Mouse (Mus musculus) left cerebral cortex, postnatal 36 days (tissue): Measurements from ENCODE around the gene Gnmt. TPM values are rescaled to one million over a fixed set of nuclear protein-coding genes. Genes with fewer than 3 reads are reported as not detected.

ENCODE experiments used
- DNase-seq, 2 experiments: peaks; one replicate each; pipeline ENCODE4 v3.0.0; 2021 to 2022; ENCODE audit warnings: low spot score in 2 of 2, mixed read lengths in 1 of 2
- intact Hi-C: fragments of 180-260 bp; cut with DNase I; formaldehyde crosslinking; loops from one replicate; pipeline ENCODE4 v1.15.1; 2025
- total RNA-seq, 2 experiments: library from RNA; stranded (reverse); gene quantifications; 2 replicates each; pipeline ENCODE4 v1.2.3; 2021

The Gnmt gene
- total RNA-seq, 2 experiments from 2014 or later, result 0.52 TPM

GRCm38 (mm10) chr17:46747234-46747633 lies 18.3 kb upstream of the Gnmt start:
- no peak for DNase-seq
- intact Hi-C loops, result no loop called here

DNA sequence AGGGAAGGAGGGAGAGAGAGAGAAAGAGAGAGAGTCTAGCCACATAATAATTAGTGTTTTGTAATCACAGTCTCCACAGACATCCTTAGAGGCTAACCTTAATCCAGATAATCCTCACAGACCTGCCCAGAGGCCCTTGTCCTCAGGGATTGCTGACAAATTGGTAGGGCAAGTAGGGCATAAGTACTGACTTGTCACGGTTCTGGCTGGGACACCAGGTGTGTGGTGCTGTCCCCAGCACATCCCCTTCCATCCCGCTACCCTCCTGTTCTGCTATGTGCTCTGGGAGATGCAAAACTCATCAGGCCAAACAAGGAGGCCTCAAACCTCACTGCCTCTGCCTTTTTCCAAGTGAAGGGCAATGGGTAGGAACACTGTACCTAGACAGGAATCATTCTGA lies 16.5 kb upstream of the Gnmt start:
- intact Hi-C loops, result no loop called here
- DNase-seq, result no peak

DNA sequence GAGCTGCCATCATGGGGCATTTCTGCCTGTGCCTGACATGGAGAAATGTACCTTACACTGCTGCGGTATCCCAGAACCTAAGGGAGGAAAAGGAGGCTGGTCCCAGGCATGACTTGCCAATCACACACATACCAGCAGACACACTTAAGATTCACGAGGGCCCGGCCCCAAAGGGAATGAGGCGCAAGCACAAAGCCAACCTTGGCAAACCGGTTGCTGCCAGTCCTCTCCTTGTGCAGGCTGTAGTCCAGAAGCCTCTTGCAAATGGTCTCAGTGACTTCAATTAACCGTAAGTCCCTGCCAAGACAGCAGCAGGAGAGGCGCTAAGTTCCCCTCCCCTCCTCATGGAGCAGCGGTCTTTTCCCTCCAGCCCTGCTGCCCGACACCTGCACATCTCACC lies 14.0 kb upstream of the Gnmt start:
- intact Hi-C loops, result no loop called here
- DNase-seq, result no peak

DNA sequence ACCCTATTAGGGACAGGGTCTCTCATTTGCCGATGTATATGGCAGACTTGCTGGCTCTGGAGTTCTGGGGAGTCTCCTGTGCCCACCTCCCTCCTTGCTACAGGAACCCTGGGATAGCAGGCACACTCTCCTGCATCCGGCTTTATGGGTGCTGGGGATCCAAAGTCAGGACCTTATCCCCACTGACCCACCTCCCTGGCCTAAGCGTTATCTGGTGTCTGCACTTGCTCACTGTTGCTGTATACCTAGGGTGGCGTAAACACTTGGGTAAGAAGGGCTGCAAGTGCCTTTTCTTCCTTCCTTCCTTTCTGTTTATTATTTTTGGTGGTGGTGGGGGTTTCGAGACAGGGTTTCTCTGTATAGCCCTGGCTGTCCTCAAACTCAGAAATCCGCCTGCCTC lies 12.3 kb upstream of the Gnmt start:
- no peak for DNase-seq
- intact Hi-C loops, result no loop called here

DNA sequence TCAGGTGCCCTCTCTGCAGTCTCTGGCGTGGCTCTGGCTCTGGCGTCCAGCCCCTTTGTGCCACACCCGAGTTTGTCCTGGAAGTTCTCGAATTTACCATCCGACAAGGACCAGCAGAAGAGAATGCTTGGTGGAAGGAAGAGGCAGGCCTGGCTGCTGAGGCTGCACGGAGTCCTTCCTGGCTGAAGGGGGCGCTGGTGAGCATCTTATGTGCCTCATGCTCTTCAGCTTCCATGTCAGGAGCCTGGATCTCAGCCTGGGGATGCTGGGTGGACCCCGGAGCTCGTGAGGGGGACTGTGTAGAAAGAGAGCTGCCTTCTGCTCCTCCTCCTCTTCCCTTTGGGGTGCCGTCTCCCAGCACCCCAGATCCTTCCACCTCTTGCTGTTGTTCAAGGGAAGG lies 7.2 kb upstream of the Gnmt start:
- intact Hi-C loops, result no loop called here
- DNase-seq, result no peak

- DNase-seq, result no peak
- intact Hi-C loops, result no loop called here
Observed at GRCm38 (mm10) chr17:46735287-46735686, 6.3 kb upstream of the Gnmt start.

- intact Hi-C loops, result no loop called here
- no peak for DNase-seq
Observed at GRCm38 (mm10) chr17:46734055-46734454, 5.1 kb upstream of the Gnmt start.

DNA sequence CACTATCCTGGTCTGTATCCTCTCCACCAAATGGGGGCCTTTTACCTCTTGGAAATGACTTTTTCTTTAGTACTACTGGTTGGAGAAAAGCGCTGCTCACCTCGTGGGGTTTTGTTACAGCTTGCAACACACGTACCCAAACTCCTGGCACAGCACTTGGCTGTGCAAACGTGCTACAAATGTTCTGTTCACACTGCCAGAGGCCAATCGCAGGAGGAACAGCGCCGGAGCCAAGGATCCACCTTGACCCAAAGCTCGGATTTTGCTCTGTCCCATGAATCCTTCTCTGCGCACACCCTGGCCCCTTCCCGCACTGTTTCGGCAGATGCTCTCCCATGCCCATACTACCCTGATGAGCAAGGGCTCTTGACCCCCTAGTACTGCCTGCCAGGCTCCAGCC lies 472 bp downstream of the Gnmt start:
- DNase-seq, result no peak
- intact Hi-C loops, result no loop called here

DNA sequence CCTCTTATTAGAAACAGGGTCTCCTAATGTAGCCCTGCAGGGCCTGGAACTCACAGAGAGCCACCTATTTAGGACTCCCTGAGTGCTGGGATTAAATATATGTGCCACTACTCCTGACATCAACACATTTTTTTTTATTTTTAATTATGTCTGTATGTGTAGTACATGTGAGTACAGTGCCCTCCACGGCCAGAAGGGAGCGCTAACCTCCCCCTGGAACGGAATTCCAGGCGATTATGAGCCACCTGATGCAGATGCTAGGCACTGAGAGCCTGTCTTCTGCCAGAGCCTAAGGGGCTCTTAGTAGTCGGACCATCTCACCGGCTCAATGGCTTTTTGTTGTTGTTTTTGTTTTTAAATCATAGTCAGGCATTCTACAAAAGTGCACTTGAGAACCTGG lies 947 bp downstream of the Gnmt start:
- intact Hi-C loops, result no loop called here
- DNase-seq, result no peak

GRCm38 (mm10) chr17:46727271-46727670 lies 1.7 kb downstream of the Gnmt start:
- DNase-seq, result no peak
- intact Hi-C loops, result no loop called here

GRCm38 (mm10) chr17:46725731-46726645 lies 3.0 kb downstream of the Gnmt start:
- DNase-seq, result no peak
- intact Hi-C loops, result no loop called here

GRCm38 (mm10) chr17:46725273-46725672 lies 3.7 kb downstream of the Gnmt start:
- intact Hi-C loops, result no loop called here
- DNase-seq, result no peak

- intact Hi-C loops, result no loop called here
- DNase-seq, result no peak
Observed at GRCm38 (mm10) chr17:46724477-46725084, 4.4 kb downstream of the Gnmt start.

DNA sequence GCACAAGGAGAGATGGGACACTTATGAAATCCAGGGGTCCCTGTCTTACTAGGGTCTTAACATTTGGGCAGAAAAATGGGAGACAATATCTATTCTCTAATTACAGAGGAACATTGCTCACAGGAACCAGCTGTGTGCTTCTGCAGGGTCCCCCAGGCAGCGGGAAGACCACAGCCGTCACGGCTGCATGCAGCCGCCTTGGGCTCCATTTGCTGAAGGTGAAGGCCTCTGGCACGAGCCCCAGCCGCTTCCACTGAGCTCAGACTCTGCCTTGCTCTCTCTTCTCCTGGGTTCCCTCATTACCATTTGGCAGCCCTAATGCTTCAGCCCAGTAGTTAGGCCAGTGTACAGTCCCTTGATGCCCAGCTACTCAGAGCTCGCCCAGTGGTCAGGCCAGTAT lies 7.9 kb downstream of the Gnmt start:
- intact Hi-C loops, result no loop called here

DNA sequence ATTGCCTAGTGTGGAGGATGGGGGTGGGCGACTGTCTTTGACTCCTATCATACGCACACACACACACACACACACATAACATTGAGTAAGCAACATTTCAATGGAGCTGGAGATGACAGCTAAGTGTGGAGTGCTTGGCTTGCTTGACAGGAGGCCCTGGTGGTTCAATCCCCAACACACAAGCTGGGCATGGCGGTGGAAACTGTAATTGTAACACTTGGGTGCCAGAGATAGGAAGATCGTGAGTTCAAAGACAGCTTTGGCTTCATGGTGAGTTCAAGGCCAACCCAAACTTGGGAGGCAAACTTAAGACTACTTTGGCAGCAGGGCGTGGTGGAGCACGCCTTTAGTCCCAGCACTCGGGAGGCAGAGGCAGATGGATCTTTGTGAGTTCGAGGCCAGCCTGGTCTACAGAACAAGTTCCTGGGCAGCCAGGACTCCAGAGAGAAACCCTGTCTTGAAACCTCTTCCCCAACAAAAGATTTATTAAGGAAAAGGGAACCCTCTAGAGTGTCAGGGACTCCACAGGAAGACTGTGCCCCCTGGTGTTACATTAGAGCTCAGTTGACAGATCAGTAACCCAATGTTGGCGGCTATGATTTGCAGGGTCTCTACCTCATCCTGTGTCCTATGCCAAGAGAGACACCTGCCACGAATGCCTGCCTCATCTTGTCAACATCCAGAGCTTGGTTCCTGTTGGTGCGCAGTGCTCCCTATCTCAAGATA lies 14.0 kb downstream of the Gnmt start:
- no peak for DNase-seq
- intact Hi-C loops, result loop anchor here (5.0 kb wide), 1 partner anchor 43 kb away; the partner anchor contains the start of gene Rrp36

More for the DNA sequence above, 7.9 kb downstream of the Gnmt start:
- DNase-seq, result no peak

- intact Hi-C loops, result loop anchor here (5.0 kb wide), 1 partner anchor 42 kb away; the partner anchor contains the start of gene Rrp36
- DNase-seq, result no peak
Observed at GRCm38 (mm10) chr17:46713849-46714248, 15.1 kb downstream of the Gnmt start.

DNA sequence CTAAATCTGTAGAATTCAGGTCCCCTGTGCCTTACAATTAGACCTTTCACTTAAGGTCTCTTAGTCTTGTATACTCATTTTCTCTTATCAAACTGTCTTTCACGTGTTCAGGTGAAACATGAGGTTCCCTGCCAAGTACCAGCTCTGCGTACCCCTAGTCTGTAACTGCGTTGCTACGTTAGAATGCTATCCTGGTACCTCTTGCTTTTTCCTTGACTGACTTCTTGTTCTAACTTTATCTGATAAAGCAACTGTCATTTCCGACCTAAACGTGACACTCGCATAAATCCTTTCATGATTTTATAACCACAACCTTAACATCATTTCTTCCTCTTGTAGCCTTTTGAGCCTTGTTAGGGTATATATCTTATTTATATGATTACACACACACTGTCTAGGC lies 16.5 kb downstream of the Gnmt start:
- no peak for DNase-seq
- intact Hi-C loops, result loop anchor here (5.0 kb wide), 1 partner anchor 40 kb away; the partner anchor contains the start of gene Rrp36

GRCm38 (mm10) chr17:46711612-46712271 lies 17.2 kb downstream of the Gnmt start:
- DNase-seq, result peak; percentile 33 to 34
- intact Hi-C loops, result loop anchor here (5.0 kb wide), 1 partner anchor 39 kb away; the partner anchor contains the start of gene Rrp36

GRCm38 (mm10) chr17:46710959-46711597 lies 17.9 kb downstream of the Gnmt start, which contains the start of gene Pex6:
Pex6 (plus strand) TSS chr17:46711463.
- DNase-seq, result peak; percentile 92 to 93
- intact Hi-C loops, result loop anchor here (5.0 kb wide), 1 partner anchor 39 kb away; the partner anchor contains the start of gene Rrp36
